Mouse (Mus musculus) adrenal gland, adult 2 months (tissue): ENCODE measurements at regions not wholly inside any gene's neighbourhood (a gene's known extent, or its start where the extent isn't known, plus 50 kb on each side); places are given as distances from the start of the nearest gene placed in this dataset.

Experiments used
- DNase-seq: peaks from one replicate; pipeline ENCODE4 v3.0.0; 2021

GRCm38 (mm10) chr2:28141975-28142374, 50.8 kb upstream of the Olfm1 start:
- no peak for DNase-seq

GRCm38 (mm10) chr2:28141556-28141955, 51.2 kb upstream of the Olfm1 start:
- DNase-seq, result no peak

GRCm38 (mm10) chr2:28138583-28138982, 53.9 kb upstream of the Fcnb start:
- peak; percentile 6 for DNase-seq

- DNase-seq, result no peak
Measured at GRCm38 (mm10) chr2:28134605-28135004, 49.9 kb upstream of the Fcnb start.
